Mouse (Mus musculus) left cerebral cortex, postnatal 36 days (tissue): ENCODE data around the gene Ten1. TPM values are rescaled to one million over a fixed set of nuclear protein-coding genes. Genes with fewer than 3 reads are reported as not detected.
A peak's percentile ranks its signal among the peaks of the same experiment; 100 is the strongest.

Experiments
- DNase-seq, 2 experiments: peaks; one replicate each; pipeline ENCODE4 v3.0.0; 2021 to 2022; ENCODE audit warnings: low spot score in 2 of 2, mixed read lengths in 1 of 2
- intact Hi-C: fragments of 180-260 bp; cut with DNase I; formaldehyde crosslinking; loops from one replicate; pipeline ENCODE4 v1.15.1; 2025
- total RNA-seq, 2 experiments: library from RNA; stranded (reverse); gene quantifications; 2 replicates each; pipeline ENCODE4 v1.2.3; 2021

Ten1 gene
- total RNA-seq, 2 experiments from 2014 or later: 41.3 to 41.6 TPM

DNA sequence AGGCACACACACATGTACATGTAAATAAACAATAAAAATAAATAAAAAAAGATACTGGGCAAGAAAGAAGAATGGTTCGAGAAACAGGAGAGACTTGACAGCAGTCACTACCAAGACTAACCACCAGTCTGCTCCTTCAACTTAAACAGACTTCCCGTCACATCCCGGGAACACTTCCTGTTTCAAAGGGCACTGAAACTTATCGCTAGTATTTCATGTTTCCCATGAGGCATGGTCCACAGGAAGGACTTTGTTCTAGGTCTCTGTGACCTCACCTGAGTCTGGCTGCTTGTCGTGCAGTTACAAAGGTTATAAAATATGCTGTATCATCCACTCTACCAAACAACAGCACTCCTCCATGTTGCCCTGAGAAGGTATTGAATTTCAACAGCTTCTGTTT lies 3.4 kb upstream of the Ten1 start:
- no peak for DNase-seq
- intact Hi-C loops: loop anchor here (5.0 kb wide), 1 partner anchor 48 kb away; no protein-coding TSS in a partner anchor

DNA sequence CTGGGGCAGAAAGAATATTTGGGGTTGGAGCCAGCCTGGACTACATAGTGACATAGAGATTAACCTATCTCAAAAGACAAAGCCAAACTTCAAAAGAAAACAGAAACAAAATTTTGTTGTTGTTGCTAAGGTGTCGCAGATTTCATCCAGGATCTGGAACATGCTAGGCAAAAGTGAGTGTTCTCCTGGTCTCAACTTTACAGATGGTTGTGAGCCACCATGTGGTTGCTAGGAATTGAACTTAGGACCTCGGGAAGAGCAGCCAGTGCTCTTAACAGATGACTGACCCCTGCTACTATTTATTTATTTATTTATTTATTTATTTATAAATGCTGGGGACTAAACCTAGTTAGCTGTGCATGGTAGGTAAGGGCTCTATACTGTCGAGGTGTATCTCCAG lies 2.3 kb upstream of the Ten1 start:
- DNase-seq: no peak
- intact Hi-C loops: loop anchor here (5.0 kb wide), 1 partner anchor 49 kb away; no protein-coding TSS in a partner anchor

GRCm38 (mm10) chr11:116196866-116197583 lies 1.6 kb upstream of the Ten1 start:
- no peak for DNase-seq
- intact Hi-C loops: loop anchor here (5.0 kb wide), 1 partner anchor 50 kb away; no protein-coding TSS in a partner anchor

DNA sequence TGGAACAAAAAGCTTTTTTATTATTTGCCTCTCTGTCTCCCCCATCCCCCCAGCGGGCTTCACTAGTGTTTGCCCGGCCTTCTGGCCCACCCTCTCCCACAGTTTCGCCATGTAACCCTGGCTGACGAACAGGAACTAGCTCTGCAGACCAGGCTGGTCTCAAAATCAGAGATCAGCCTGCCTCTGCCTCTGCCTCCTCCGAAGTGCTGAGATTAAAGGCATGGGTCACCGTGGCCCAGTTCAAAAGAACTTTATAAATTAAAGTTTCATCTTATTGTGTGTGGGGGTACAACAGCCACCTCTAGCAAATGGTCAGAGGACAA lies 1.1 kb upstream of the Ten1 start:
- no peak for DNase-seq
- intact Hi-C loops: loop anchor here (5.0 kb wide), 1 partner anchor 50 kb away; no protein-coding TSS in a partner anchor

- intact Hi-C loops: loop anchor here (5.0 kb wide), 1 partner anchor 51 kb away; no protein-coding TSS in a partner anchor
- no peak for DNase-seq
Observed at GRCm38 (mm10) chr11:116198132-116198531, 523 bp upstream of the Ten1 start.

DNA sequence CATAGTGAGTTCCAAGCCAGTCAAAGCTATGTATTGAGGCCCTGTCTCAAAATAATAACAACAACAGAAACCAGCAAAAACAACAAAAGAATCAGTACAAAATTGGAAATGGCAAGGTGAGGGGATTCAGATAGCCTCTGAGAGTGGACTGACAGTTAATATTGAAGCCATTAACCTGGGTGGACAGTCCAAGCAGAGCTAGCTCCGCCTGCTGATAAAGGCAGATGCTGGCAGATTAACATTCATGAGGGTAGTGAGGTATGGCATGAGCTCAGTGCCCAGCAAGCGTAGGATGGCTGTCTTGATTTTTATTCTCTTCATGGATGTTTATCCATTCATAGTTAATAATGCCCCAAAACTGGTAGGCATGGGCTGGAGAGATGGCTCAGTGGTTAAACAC lies 2.5 kb downstream of the Ten1 start:
- intact Hi-C loops: no loop called here
- no peak for DNase-seq

- intact Hi-C loops: no loop called here
- DNase-seq: no peak
Observed at GRCm38 (mm10) chr11:116203150-116203549, 4.5 kb downstream of the Ten1 start.

GRCm38 (mm10) chr11:116206678-116207077 lies 8.0 kb downstream of the Ten1 start:
- no peak for DNase-seq
- intact Hi-C loops: no loop called here

GRCm38 (mm10) chr11:116208660-116209059 lies 10.0 kb downstream of the Ten1 start:
- intact Hi-C loops: no loop called here
- DNase-seq: no peak

DNA sequence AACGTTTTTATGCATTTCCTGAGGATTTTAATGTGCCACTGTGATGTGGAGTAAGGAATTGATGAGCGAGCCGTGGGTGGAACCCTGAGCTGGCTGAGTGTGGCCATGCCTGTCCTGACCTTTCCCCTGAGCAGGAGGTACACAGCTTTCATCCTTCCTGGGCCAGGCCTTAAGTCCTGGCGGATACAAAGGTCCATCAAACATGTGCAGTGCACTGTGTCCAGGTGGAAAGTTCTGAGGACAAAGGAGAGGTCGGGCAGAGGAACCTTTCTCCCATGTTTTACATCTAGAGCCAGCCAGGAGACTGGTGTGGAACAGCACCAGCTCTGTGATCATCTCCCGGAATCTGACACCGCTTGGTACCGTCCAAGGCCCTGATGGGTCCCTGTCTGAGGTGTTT lies 10.6 kb downstream of the Ten1 start:
- no peak for DNase-seq
- intact Hi-C loops: no loop called here

DNA sequence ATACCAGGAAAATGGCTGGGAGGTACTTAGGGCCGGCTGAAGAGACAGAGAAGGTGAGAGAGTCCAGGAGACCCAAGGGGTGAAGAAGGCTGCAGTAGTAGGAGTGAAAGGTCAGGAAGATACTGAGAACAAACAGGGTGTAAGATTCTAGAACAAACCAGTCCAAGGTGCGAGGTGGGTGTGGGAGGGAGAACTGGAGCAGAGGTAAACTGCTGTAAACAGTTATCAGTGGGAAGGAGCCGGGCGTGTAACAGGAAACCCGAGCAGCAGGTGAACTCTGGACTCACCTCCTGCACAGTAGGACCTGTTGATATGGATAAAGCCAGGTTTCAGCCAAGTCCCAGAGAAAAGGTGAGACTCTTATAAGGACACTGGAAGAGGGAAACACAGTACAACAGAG lies 12.0 kb downstream of the Ten1 start:
- no peak for DNase-seq
- intact Hi-C loops: no loop called here

GRCm38 (mm10) chr11:116212847-116213246 lies 14.2 kb downstream of the Ten1 start:
- intact Hi-C loops: no loop called here
- DNase-seq: no peak

DNA sequence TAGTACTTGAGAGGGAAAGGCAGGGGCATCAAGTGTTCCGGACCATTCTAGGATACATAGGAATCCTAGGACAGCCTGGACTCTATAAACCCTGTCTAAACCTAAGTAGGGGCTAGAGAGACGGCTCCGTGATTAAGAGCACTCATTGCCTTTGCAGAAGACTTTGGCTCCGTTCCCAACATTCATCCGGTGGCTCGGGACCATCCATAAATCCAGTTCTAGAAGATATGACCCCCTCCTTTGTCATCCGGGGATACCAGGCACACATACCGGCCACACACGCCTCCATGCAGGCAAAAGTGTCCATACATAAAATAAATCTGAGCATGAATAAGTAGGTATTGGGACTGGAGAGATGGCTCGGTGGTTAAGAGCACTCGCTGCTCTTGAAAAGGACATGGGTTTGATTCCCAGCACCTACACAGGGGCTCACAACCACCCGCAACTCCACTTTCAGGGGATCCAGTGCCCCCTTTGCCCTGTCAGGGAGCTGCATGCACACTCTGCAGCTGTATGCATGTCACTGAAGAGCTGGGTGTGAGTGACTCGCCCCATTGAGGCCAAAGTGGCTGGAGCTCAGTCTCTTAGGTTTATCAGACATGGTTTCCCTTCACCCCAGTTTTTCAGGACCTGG lies 15.3 kb downstream of the Ten1 start:
- intact Hi-C loops: no loop called here
- DNase-seq: no peak

- intact Hi-C loops: no loop called here
- no peak for DNase-seq
Observed at GRCm38 (mm10) chr11:116215181-116215580, 16.5 kb downstream of the Ten1 start.

GRCm38 (mm10) chr11:116215991-116216390 lies 17.3 kb downstream of the Ten1 start:
- intact Hi-C loops: no loop called here
- no peak for DNase-seq

- intact Hi-C loops: no loop called here
Observed at GRCm38 (mm10) chr11:116216549-116216948, 17.9 kb downstream of the Ten1 start.

DNA sequence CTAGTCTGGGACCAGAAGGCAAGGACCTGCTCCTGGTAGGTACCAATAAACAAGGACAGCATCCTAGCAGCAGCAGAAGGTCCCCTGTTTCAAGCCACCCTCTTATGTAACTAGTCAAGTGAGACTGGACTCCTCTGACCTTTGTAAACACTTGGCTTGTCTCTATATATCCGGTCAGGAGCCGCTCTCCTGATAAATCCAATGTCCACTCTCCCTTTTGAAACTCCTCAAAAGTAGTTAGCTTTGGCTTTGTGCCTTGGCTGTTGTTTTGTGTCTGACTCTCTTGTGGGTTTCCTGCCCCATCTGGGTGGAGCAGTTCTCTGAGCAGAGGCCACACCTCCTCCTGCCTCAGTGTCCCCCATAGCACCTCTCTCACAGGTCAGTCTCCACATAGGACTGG lies 19.6 kb downstream of the Ten1 start:
- DNase-seq: no peak
- intact Hi-C loops: no loop called here

More at GRCm38 (mm10) chr11:116216549-116216948, 17.9 kb downstream of the Ten1 start:
- no peak for DNase-seq

DNA sequence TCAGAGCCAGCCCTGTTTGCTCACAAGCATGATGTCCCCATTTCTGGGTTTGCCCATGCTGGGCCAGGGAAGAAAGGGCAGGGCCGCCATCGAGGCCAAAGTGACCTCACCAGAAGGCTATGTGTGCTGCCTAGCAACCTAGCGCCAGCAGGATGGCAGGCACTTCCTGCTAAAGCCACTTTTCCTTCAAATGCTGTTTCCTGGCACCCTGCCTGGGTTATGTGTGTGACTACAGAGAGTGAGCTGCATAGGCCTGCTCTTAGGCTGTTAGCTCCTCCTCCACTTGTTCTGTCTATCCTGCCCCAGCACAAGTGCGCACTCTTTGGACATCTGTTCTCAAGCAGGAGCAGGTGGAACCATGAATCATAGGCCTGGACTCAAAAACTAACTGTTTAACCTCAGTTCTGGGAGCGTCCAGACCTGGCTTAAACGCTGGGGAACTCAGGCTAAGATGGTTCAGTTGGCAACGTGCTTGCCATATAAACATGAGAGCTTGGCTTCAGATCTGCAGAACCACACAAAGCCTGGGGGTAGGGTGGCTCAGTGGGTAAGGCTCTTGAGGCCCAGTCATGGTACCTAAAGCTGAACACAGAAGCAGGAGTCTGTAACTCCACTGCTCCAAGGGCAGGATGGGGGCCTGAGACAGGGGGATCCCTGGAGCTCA lies 20.2 kb downstream of the Ten1 start:
- DNase-seq: peak; percentile 74 to 75
- intact Hi-C loops: no loop called here

- intact Hi-C loops: no loop called here
- DNase-seq: no peak
Observed at GRCm38 (mm10) chr11:116219885-116220284, 21.2 kb downstream of the Ten1 start.

DNA sequence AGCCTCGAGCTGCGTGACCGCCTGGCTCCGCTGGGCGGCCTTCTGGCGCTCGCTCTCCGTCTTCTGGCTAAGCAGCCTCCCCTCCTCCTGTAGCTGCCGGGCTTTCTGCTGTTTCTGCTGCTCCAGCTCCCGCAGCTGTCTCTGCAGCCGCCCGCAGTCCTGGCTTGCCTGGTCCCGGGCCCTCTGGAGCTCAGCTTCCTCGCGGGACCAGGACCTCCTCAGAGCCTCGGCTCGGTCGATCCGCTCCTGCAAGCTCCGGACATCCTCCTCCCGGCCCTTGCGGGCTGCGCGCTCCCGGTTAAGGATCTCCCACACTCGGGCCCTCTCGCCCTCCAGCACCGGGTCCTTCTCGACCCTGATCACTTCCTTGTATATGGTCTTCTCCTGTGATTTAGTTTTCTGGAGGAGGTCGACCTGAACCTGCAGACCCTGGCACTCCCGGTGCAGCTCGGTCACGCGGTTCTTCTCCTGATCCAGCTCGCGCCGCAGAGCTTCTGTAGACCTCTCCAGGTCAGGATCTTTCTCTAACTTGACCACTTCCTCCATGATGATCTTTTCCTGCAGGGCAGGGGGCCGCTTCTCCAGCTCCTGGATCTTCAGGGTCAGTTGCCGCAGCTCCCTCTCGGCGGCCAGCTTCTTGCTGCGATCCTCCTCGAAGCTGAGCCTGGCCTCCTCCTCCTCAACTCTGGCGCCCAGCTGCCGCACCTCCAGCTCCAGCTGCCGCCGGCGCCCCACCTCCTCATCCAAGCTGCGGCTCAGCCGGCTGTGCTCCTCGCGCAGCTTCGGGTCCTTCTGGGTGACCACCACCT lies 23.5 kb downstream of the Ten1 start:
- intact Hi-C loops: no loop called here
- DNase-seq: no peak
